Mouse (Mus musculus) thymus, postnatal 36 days (tissue): ENCODE results near the gene Tssk2.

Source experiments
- DNase-seq, 2 experiments: peaks; one replicate each; pipeline ENCODE4 v3.0.0; 2022; ENCODE audit warnings: mixed read lengths in 2 of 2

Tssk2 gene

DNA sequence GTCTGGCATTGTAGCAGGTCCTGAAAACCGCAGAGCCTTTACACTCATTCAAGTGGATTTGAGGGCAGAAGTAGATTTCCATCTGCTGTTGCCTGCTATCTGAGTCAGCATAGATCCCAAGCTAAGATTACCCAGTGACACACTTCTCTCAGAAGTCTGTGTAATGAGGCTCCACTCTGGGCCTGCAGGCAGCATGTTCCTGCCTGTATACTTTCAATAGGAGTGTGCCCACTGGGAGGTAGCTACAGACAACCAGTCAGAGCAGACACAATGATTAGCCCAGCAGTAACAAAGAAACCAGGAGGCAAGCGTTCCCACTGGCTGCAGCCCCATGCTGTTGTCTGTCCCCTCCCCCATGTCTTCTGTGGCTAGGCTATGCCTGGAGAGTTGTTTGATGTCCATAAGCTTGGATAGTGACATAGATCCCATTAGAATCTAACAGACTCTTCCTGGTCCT is 51.0 kb downstream of the Tssk2 start:
- DNase-seq = no peak
